ENCODE assay signal across 22 mouse cellular contexts in genomic region chr4:139811475-139811874, GRCm38 (mm10). TPM values are rescaled to one million over a fixed set of nuclear protein-coding genes. Genes with fewer than 3 reads are reported as not detected.
DNase-seq lines count a peak whose midpoint lies in the region; ATAC-seq and TF ChIP-seq lines count a peak whose summit lies in the region.
"Had no signal": no experiment of that assay in that cellular context is flagged by ENCODE, and none has a peak within 500 bp of the region (broad histone marks: within the 10 kb centered on the region; RNA-seq: fewer than 3 reads in every experiment).

No protein-coding gene starts in this region.

- DNase-seq in heart, postnatal 4 days = no peak
- DNase-seq in thymus, postnatal 14 days = peak; percentile 15
- DNase-seq in thymus, postnatal 0 days (ENCODE audit: low spot score) = no peak
- no peak for DNase-seq in T-cell, adult 2 months (ENCODE audit: low spot score)
- DNase-seq in layer of hippocampus, adult 2 months (ENCODE audit: low spot score in 2 of 2) = no peak
- DNase-seq: cerebellum, adult 8-10 months; kidney, adult 2 months; kidney, postnatal 14 days; lung, postnatal 4 days; thymus, postnatal 4 days had no signal

- no peak for TF ChIP-seq CTCF in layer of hippocampus, adult 2 months (conservative IDR thresholded peaks at IDR 0.05)

- peaks cover 95% of the 10 kb centered on the region for H3K27me3 ChIP-seq in heart, embryonic 12.5 days (replicated peaks)
- H3K27me3 ChIP-seq in limb, embryonic 12.5 days = peaks cover 95% of the 10 kb centered on the region
- H3K27me3 ChIP-seq in neural tube, embryonic 15.5 days (replicated peaks) = peaks cover 58% of the 10 kb centered on the region

- no peak for ATAC-seq in heart, embryonic 12.5 days (ENCODE audit: insufficient number of reproducible peaks, low FRiP score)
- no peak for ATAC-seq in limb, embryonic 12.5 days (ENCODE audit: insufficient number of reproducible peaks, insufficient read depth, low FRiP score, low TSS enrichment, low read depth)
- ATAC-seq in neural tube, embryonic 15.5 days (ENCODE audit: low FRiP score) = peak; percentile 51; the same call in 1 of the 2 replicates
- ATAC-seq: inflammation-experienced regulatory T-cells, adult 6 months had no signal

- H3K36me3 ChIP-seq in heart, embryonic 12.5 days = no peaks in the 10 kb centered on the region
- no peaks in the 10 kb centered on the region for H3K36me3 ChIP-seq in limb, embryonic 12.5 days
- no peaks in the 10 kb centered on the region for H3K36me3 ChIP-seq in neural tube, embryonic 15.5 days
- H3K36me3 ChIP-seq: heart, embryonic 13.5 days; limb, embryonic 13.5 days; lung, embryonic 15.5 days had no signal

- H3K9me3 ChIP-seq in heart, embryonic 12.5 days (replicated peaks) = 0 out of 2 replicates have a peak, but pooled peaks cover 4% of the 10 kb centered on the region
- H3K9me3 ChIP-seq in limb, embryonic 12.5 days = peaks cover 4% of the 10 kb centered on the region; the same call in 1 of the 2 replicates
- no peaks in the 10 kb centered on the region for H3K9me3 ChIP-seq in neural tube, embryonic 15.5 days (replicated peaks)
- H3K9me3 ChIP-seq: heart, embryonic 13.5 days; limb, embryonic 13.5 days; lung, embryonic 15.5 days had no signal

- no peak overlapping the region for H3K9ac ChIP-seq in heart, embryonic 12.5 days
- H3K9ac ChIP-seq in limb, embryonic 12.5 days (replicated peaks) = no peak overlapping the region; the same call in 1 of the 2 replicates
- H3K9ac ChIP-seq in neural tube, embryonic 15.5 days (replicated peaks) = no peak overlapping the region
- H3K9ac ChIP-seq: liver, embryonic 14.5 days; lung, embryonic 15.5 days had no signal

- H3K4me3 ChIP-seq in heart, embryonic 12.5 days = no peak overlapping the region
- no peak overlapping the region for H3K4me3 ChIP-seq in limb, embryonic 12.5 days (replicated peaks)
- no peak overlapping the region for H3K4me3 ChIP-seq in neural tube, embryonic 15.5 days (replicated peaks)
- no peak overlapping the region for H3K4me3 ChIP-seq in layer of hippocampus, adult 2 months
- H3K4me3 ChIP-seq: heart, embryonic 13.5 days; lung, embryonic 15.5 days had no signal

- 38% methylated on average over 5 of the region's 5 CpGs for WGBS in heart, embryonic 12.5 days
- 50% methylated on average over 4 of the region's 5 CpGs for WGBS in limb, embryonic 12.5 days
- 19% methylated on average over 5 of the region's 5 CpGs for WGBS in neural tube, embryonic 15.5 days

- H3K4me2 ChIP-seq in heart, embryonic 12.5 days = peak overlapping the region; percentile 42; the same call in 1 of the 2 replicates
- H3K4me2 ChIP-seq in limb, embryonic 12.5 days = peak overlapping the region; percentile 41
- H3K4me2 ChIP-seq in neural tube, embryonic 15.5 days = no peak overlapping the region

- no peak overlapping the region for H3K27ac ChIP-seq in heart, embryonic 12.5 days (ENCODE audit: poor library complexity, severe bottlenecking)
- H3K27ac ChIP-seq in limb, embryonic 12.5 days = no peak overlapping the region
- H3K27ac ChIP-seq in neural tube, embryonic 15.5 days (replicated peaks) = no peak overlapping the region
- H3K27ac ChIP-seq in layer of hippocampus, adult 2 months = no peak overlapping the region
- H3K27ac ChIP-seq: heart, embryonic 13.5 days; limb, embryonic 13.5 days; liver, embryonic 14.5 days; lung, embryonic 15.5 days had no signal

- H3K4me1 ChIP-seq in heart, embryonic 12.5 days (replicated peaks) = peaks cover 21% of the 10 kb centered on the region
- peaks cover 43% of the 10 kb centered on the region for H3K4me1 ChIP-seq in limb, embryonic 12.5 days (replicated peaks)
- peaks cover 26% of the 10 kb centered on the region for H3K4me1 ChIP-seq in neural tube, embryonic 15.5 days

RNA-seq across cellular contexts. Expression of gene Pax7, which starts 21.9 kb away (rescaled TPM):
- 0.04 and 0.06 TPM in 2 replicates for polyA plus RNA-seq in heart, embryonic 12.5 days (2016; fragmentation: Nextera tagmentation; extraction: Ambion mirVana)
- not detected for total RNA-seq in heart, postnatal 4 days (2021)
- polyA plus RNA-seq in thymus, postnatal 0 days (2015; fragmentation: Nextera tagmentation; extraction: Ambion mirVana) = 0.04 and 0.09 TPM in 2 replicates
- polyA plus RNA-seq in limb, embryonic 12.5 days (2016; fragmentation: Nextera tagmentation; extraction: Ambion mirVana) = 0.40 and 0.45 TPM in 2 replicates
- polyA plus RNA-seq in neural tube, embryonic 15.5 days (2015; fragmentation: Nextera tagmentation; extraction: Ambion mirVana) = 0.14 and 0.17 TPM in 2 replicates
- not detected for total RNA-seq in layer of hippocampus, adult 2 months (2021)
- total RNA-seq: adrenal gland, adult 18-20 months; granulocyte monocyte progenitor cell, adult 5-6 weeks; heart, postnatal 25 days had no signal
- polyA plus RNA-seq: cortical plate, adult 2 months; heart, embryonic 13.5 days; inflammation-experienced regulatory T-cells, adult 6 months; liver, embryonic 14.5 days had no signal
